Mouse (Mus musculus): Measurements from ENCODE around the gene Fam129b. TPM values are rescaled to one million over a fixed set of nuclear protein-coding genes. Genes with fewer than 3 reads are reported as not detected.
A peak's percentile ranks its signal among the peaks of the same experiment; 100 is the strongest.

The Fam129b gene
- total RNA-seq (2012; rRNA removed) (11.5 and 17.5 TPM in 2 replicates), polyA plus RNA-seq (2012; ENCODE audit: insufficient read depth in 1 of 2, insufficient read length in 2 of 2, low read depth in 1 of 2, low replicate concordance in 2 of 2, missing spikeins in 1 of 2) (10 to 100 TPM in 1 of 2 experiments, not detected in 1; 20.0 TPM)

DNA sequence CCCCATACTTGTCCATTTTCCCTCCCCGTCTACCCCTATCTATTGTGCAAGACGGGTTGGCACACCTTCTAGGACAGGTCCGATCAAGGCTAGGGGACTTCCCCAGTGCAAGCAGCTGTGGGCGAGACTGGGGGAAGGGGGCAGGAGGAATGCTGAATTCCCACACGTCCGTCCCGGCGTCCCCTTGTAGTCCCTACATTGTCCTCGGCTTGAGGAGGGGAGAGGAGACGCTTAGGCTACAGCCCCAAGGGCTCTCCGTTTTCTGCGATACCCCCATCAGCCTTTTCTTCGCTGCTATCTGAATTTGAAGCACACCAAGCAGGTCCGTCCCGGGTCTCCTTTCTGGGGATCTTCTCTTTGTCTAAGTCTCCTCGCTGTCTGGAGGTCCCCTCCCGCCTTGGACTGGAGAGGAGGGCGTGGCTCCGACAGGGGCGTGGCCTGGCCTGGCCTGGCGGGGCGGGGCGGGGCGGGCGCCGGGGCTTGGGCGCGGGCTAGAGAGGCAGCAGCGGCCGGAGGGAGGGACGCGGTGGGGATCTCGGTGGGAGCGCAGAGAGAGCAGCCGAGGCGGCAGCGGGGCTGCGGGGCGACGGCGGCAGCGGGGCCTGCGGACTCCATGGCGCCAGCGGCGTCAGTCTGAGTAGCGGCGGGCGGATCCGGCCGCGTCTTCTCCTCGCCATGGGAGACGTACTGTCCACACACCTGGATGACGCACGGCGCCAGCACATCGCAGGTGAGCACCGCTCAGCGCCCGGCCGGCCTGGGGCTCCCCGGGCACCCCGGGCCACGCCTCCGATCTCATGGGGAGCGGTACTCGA lies at the start of gene Fam129b:
TSS of gene Fam129b (plus strand) at position 440 of the 815 bp plus-strand sequence.
- no peaks in the 10 kb centered on the region for H3K27me3 ChIP-seq (ENCODE audit: control insufficient read depth in 1 of 2, insufficient read depth in 2 of 2, low read length in 2 of 2)
- H3K9me3 ChIP-seq (replicated peaks; ENCODE audit: insufficient read depth, low read length) = no peaks in the 10 kb centered on the region
- DNase-seq (ENCODE audit: low read depth, low spot score) = peak; percentile 84
- peak within 1 kb of the TSS; percentile 66 for H3K9ac ChIP-seq (ENCODE audit: control insufficient read depth, low read depth, low read length, poor library complexity, severe bottlenecking)
- H3K79me2 ChIP-seq (ENCODE audit: control insufficient read depth, insufficient read depth, low read length, poor library complexity) = no peaks in the 10 kb centered on the region; the same call in 1 of the 2 replicates
- peak within 1 kb of the TSS; percentile 65 to 98 for H3K4me3 ChIP-seq (ENCODE audit: control insufficient read depth in 1 of 2, insufficient read depth in 1 of 2, low read depth in 2 of 2, low read length in 2 of 2)
- no peak within 1 kb of the TSS for H3K27ac ChIP-seq (ENCODE audit: control insufficient read depth, low read depth, low read length)
- peaks cover 0 to 7% of the 10 kb centered on the region in 2 experiments; a peak in 2 of 4 replicates for H3K36me3 ChIP-seq (ENCODE audit: control insufficient read depth in 1 of 2, insufficient read depth in 2 of 2, low read length in 2 of 2)
- peaks cover 8 to 27% of the 10 kb centered on the region in 2 experiments for H3K4me1 ChIP-seq (ENCODE audit: control insufficient read depth in 1 of 2, insufficient read depth in 2 of 2, low read length in 2 of 2)
- 0 out of 2 replicates have a peak, but pooled peaks have one; percentile 23 for TF ChIP-seq ETS1 (IDR thresholded peaks at IDR 0.05; ENCODE audit: low read depth, low read length)
- no peak for TF ChIP-seq RCOR1 (IDR thresholded peaks at IDR 0.05; ENCODE audit: low read depth, low read length)
- TF ChIP-seq TCF12 (IDR thresholded peaks at IDR 0.05; ENCODE audit: low read depth, low read length) = 0 out of 2 replicates have a peak, but pooled peaks have one; percentile 25
- TF ChIP-seq ZNF384 (IDR thresholded peaks at IDR 0.05; ENCODE audit: low read depth, low read length) = no peak
- TF ChIP-seq MAFK (IDR thresholded peaks at IDR 0.05; ENCODE audit: borderline replicate concordance, low read depth, low read length) = no peak
- peak; percentile 22; the same call in 1 of the 2 replicates for TF ChIP-seq TBP (IDR thresholded peaks at IDR 0.05; ENCODE audit: low read depth, low read length)
- TF ChIP-seq USF2 (IDR thresholded peaks at IDR 0.05; ENCODE audit: borderline replicate concordance in 1 of 2, insufficient read depth in 1 of 2, low read depth in 1 of 2, low read length in 2 of 2) = no peak
- TF ChIP-seq E2F4 (IDR thresholded peaks at IDR 0.05; ENCODE audit: borderline replicate concordance, low read depth, low read length) = no peak
- TF ChIP-seq MAZ (IDR thresholded peaks at IDR 0.05; ENCODE audit: low read depth, low read length) = peak; percentile 81; the same call in 1 of the 2 replicates
- TF ChIP-seq ZMIZ1 (IDR thresholded peaks at IDR 0.05; ENCODE audit: low read depth, low read length) = peak; percentile 31; the same call in 1 of the 2 replicates
- no peak for TF ChIP-seq TAL1 (IDR thresholded peaks at IDR 0.05; ENCODE audit: low read length)
- no peak for TF ChIP-seq CHD2 (IDR thresholded peaks at IDR 0.05; ENCODE audit: low read length)
- no peak for TF ChIP-seq SMC3 (IDR thresholded peaks at IDR 0.05; ENCODE audit: low read depth, low read length)
- TF ChIP-seq POLR2A (IDR thresholded peaks at IDR 0.05; ENCODE audit: control insufficient read depth in 1 of 2, insufficient read depth in 1 of 2, low read depth in 1 of 2, low read length in 2 of 2, poor library complexity in 1 of 2) = peak; percentile 37 to 45; a peak in 1 of 4 replicates
- TF ChIP-seq MAX (IDR thresholded peaks at IDR 0.05; ENCODE audit: low read length) = no peak
- no peak for TF ChIP-seq JUND (IDR thresholded peaks at IDR 0.05; ENCODE audit: low read depth, low read length)
- no peak for TF ChIP-seq ZC3H11A (IDR thresholded peaks at IDR 0.05; ENCODE audit: low read depth, low read length)
- 0 out of 2 replicates have a peak, but pooled peaks have one; percentile 20 for TF ChIP-seq NELFE (IDR thresholded peaks at IDR 0.05; ENCODE audit: low read depth, low read length)
- peak; percentile 56; the same call in 1 of the 2 replicates for TF ChIP-seq MXI1 (IDR thresholded peaks at IDR 0.05; ENCODE audit: low read depth, low read length)
- TF ChIP-seq POLR2AphosphoS2 (IDR thresholded peaks at IDR 0.05; ENCODE audit: low read length) = no peak
